Mouse (Mus musculus): Measurements from ENCODE around the gene Adamtsl5. TPM values are rescaled to one million over a fixed set of nuclear protein-coding genes. Genes with fewer than 3 reads are reported as not detected.

The Adamtsl5 gene
- total and polyA plus RNA-seq, 2 experiments from 2014 or later, result 14.6 to 34.6 TPM

- Histone ChIP-seq H3K9me3 (replicated peaks; ENCODE audit: control insufficient read depth, low read length) (no peaks in the 10 kb centered on the region), H3K27ac (ENCODE audit: low read depth) (no peak within 1 kb of the TSS; the same call in 1 of the 2 replicates), H3K4me3 (ENCODE audit: low read depth, low read length) (peak within 1 kb of the TSS; percentile 43), H3K9ac (replicated peaks; ENCODE audit: low read depth, low read length) (peak within 1 kb of the TSS; percentile 37), H3K4me1 (ENCODE audit: control insufficient read depth, insufficient read depth) (0 out of 2 replicates have a peak, but pooled peaks cover 4% of the 10 kb centered on the region), H3K4me2 (ENCODE audit: low read depth, low read length) (peak within 1 kb of the TSS; percentile 64), H3K27me3 (ENCODE audit: control insufficient read depth, insufficient read depth, low read length) (peaks cover 33% of the 10 kb centered on the region), H3K36me3 (replicated peaks; ENCODE audit: control insufficient read depth, insufficient read depth, low read length) (peaks cover 14% of the 10 kb centered on the region)
- WGBS, result 4% methylated on average over 25 of the region's 26 CpGs
- TF ChIP-seq CTCF (IDR thresholded peaks at IDR 0.05; ENCODE audit: low read depth) (peak; percentile 61), EP300 (IDR thresholded peaks at IDR 0.05; ENCODE audit: low read depth) (no peak)
- DNase-seq (ENCODE audit: low spot score) (peak; percentile 72), ATAC-seq (ENCODE audit: insufficient read depth, low read depth) (peak; percentile 19; the same call in 1 of the 2 replicates)
These were observed 52.4 kb downstream of the Adamtsl5 start, which contains the start of gene Apc2 for GRCm38 (mm10) chr10:80295618-80296425. TSS of gene Apc2 (plus strand) at chr10:80295977.

- WGBS, result 54% methylated on average over 7 of the region's 7 CpGs
- peaks cover 23% of the 10 kb centered on the region for H3K27me3 ChIP-seq (ENCODE audit: control insufficient read depth, insufficient read depth, low read length)
- H3K4me1 ChIP-seq (ENCODE audit: control insufficient read depth, insufficient read depth), result 0 out of 2 replicates have a peak, but pooled peaks cover 4% of the 10 kb centered on the region
- DNase-seq (ENCODE audit: low spot score) (no peak), ATAC-seq (ENCODE audit: insufficient read depth, low read depth) (no peak)
- no peaks in the 10 kb centered on the region for H3K9me3 ChIP-seq (replicated peaks; ENCODE audit: control insufficient read depth, low read length)
- H3K9ac ChIP-seq (replicated peaks; ENCODE audit: low read depth, low read length), result 0 out of 2 replicates have a peak overlapping the region, but pooled peaks have one; percentile 37
- H3K4me2 ChIP-seq (ENCODE audit: low read depth, low read length), result no peak overlapping the region
- no peak overlapping the region; the same call in 1 of the 2 replicates for H3K27ac ChIP-seq (ENCODE audit: low read depth)
- H3K36me3 ChIP-seq (replicated peaks; ENCODE audit: control insufficient read depth, insufficient read depth, low read length), result peaks cover 14% of the 10 kb centered on the region
- no peak overlapping the region for H3K4me3 ChIP-seq (ENCODE audit: low read depth, low read length)
- no peak for TF ChIP-seq EP300 (IDR thresholded peaks at IDR 0.05; ENCODE audit: low read depth)
- no peak for TF ChIP-seq CTCF (IDR thresholded peaks at IDR 0.05; ENCODE audit: low read depth)
These were observed 53.4 kb downstream of the Adamtsl5 start for GRCm38 (mm10) chr10:80294788-80295303.

GRCm38 (mm10) chr10:80294311-80294710 is 53.9 kb downstream of the Adamtsl5 start:
- Histone ChIP-seq H3K4me1 (ENCODE audit: control insufficient read depth, insufficient read depth) (0 out of 2 replicates have a peak, but pooled peaks cover 4% of the 10 kb centered on the region), H3K27me3 (ENCODE audit: control insufficient read depth, insufficient read depth, low read length) (peaks cover 18% of the 10 kb centered on the region), H3K27ac (ENCODE audit: low read depth) (no peak overlapping the region), H3K4me3 (ENCODE audit: low read depth, low read length) (no peak overlapping the region), H3K36me3 (replicated peaks; ENCODE audit: control insufficient read depth, insufficient read depth, low read length) (peaks cover 14% of the 10 kb centered on the region), H3K4me2 (ENCODE audit: low read depth, low read length) (no peak overlapping the region), H3K9ac (replicated peaks; ENCODE audit: low read depth, low read length) (no peak overlapping the region), H3K9me3 (replicated peaks; ENCODE audit: control insufficient read depth, low read length) (no peaks in the 10 kb centered on the region)
- ATAC-seq (ENCODE audit: insufficient read depth, low read depth) (no peak), DNase-seq (ENCODE audit: low spot score) (no peak)
- TF ChIP-seq EP300 (IDR thresholded peaks at IDR 0.05; ENCODE audit: low read depth) (no peak), CTCF (IDR thresholded peaks at IDR 0.05; ENCODE audit: low read depth) (no peak)
- 63% methylated on average over 4 of the region's 4 CpGs for WGBS

- peaks cover 14% of the 10 kb centered on the region for H3K36me3 ChIP-seq (replicated peaks; ENCODE audit: control insufficient read depth, insufficient read depth, low read length)
- H3K9me3 ChIP-seq (replicated peaks; ENCODE audit: control insufficient read depth, low read length), result no peaks in the 10 kb centered on the region
- peak overlapping the region; percentile 71 for H3K4me2 ChIP-seq (ENCODE audit: low read depth, low read length)
- H3K27me3 ChIP-seq (ENCODE audit: control insufficient read depth, insufficient read depth, low read length), result peaks cover 8% of the 10 kb centered on the region
- no peak for DNase-seq (ENCODE audit: low spot score)
- peak overlapping the region; percentile 94 for H3K9ac ChIP-seq (replicated peaks; ENCODE audit: low read depth, low read length)
- TF ChIP-seq CTCF (IDR thresholded peaks at IDR 0.05; ENCODE audit: low read depth) (no peak), EP300 (IDR thresholded peaks at IDR 0.05; ENCODE audit: low read depth) (no peak)
- 0 out of 2 replicates have a peak, but pooled peaks cover 4% of the 10 kb centered on the region for H3K4me1 ChIP-seq (ENCODE audit: control insufficient read depth, insufficient read depth)
- peak overlapping the region; percentile 88 for H3K27ac ChIP-seq (ENCODE audit: low read depth)
- peak overlapping the region; percentile 80 for H3K4me3 ChIP-seq (ENCODE audit: low read depth, low read length)
- WGBS, result 24% methylated on average over 14 of the region's 14 CpGs
- no peak for ATAC-seq (ENCODE audit: insufficient read depth, low read depth)
These were observed 54.9 kb downstream of the Adamtsl5 start for GRCm38 (mm10) chr10:80293325-80293724.

- Histone ChIP-seq H3K27me3 (ENCODE audit: control insufficient read depth, insufficient read depth, low read length) (0 out of 2 replicates have a peak, but pooled peaks cover 2% of the 10 kb centered on the region), H3K9me3 (replicated peaks; ENCODE audit: control insufficient read depth, low read length) (no peaks in the 10 kb centered on the region), H3K9ac (replicated peaks; ENCODE audit: low read depth, low read length) (peak within 1 kb of the TSS; percentile 94), H3K27ac (ENCODE audit: low read depth) (peak within 1 kb of the TSS; percentile 88), H3K4me1 (ENCODE audit: control insufficient read depth, insufficient read depth) (0 out of 2 replicates have a peak, but pooled peaks cover 4% of the 10 kb centered on the region), H3K36me3 (replicated peaks; ENCODE audit: control insufficient read depth, insufficient read depth, low read length) (peaks cover 22% of the 10 kb centered on the region), H3K4me2 (ENCODE audit: low read depth, low read length) (peak within 1 kb of the TSS; percentile 71), H3K4me3 (ENCODE audit: low read depth, low read length) (peak within 1 kb of the TSS; percentile 80)
- 0 out of 2 replicates have a peak, but pooled peaks have one; percentile 43 for TF ChIP-seq EP300 (IDR thresholded peaks at IDR 0.05; ENCODE audit: low read depth)
- peak; percentile 66 for TF ChIP-seq CTCF (IDR thresholded peaks at IDR 0.05; ENCODE audit: low read depth)
- under 1% methylated on average over 72 of the region's 72 CpGs for WGBS
- peak; percentile 97 for DNase-seq (ENCODE audit: low spot score)
- peak; percentile 92 for ATAC-seq (ENCODE audit: insufficient read depth, low read depth)
These were observed 55.7 kb downstream of the Adamtsl5 start, which contains the start of gene Rps15 for GRCm38 (mm10) chr10:80292251-80293146. TSS of gene Rps15 (plus strand) at chr10:80292453.

Small RNA genes within 50 kb of the gene (microRNA-seq; reads per million reads assigned to microRNA genes)
- not detected for gene Gm22721

Other genes with a start within 250 kb of the Adamtsl5 start
- gene Sbno2, start 242.8 kb downstream of the Adamtsl5 start, total RNA-seq (2014; rRNA removed; ENCODE audit: low replicate concordance), result 21.1 and 22.0 TPM in 2 replicates
- 5.9 and 6.3 TPM in 2 replicates for gene Sbno2, start 242.8 kb downstream of the Adamtsl5 start, polyA plus RNA-seq (2015; fragmentation: Nextera tagmentation; extraction: Ambion mirVana)
- gene Stk11, start 232.6 kb downstream of the Adamtsl5 start, total RNA-seq (2014; rRNA removed; ENCODE audit: low replicate concordance), result 40.3 and 57.4 TPM in 2 replicates
- gene Stk11, start 232.6 kb downstream of the Adamtsl5 start, polyA plus RNA-seq (2015; fragmentation: Nextera tagmentation; extraction: Ambion mirVana), result 10.6 and 10.8 TPM in 2 replicates
- 970 and 972 TPM in 2 replicates for gene Atp5d, start 209.8 kb downstream of the Adamtsl5 start, total RNA-seq (2014; rRNA removed; ENCODE audit: low replicate concordance)
- gene Atp5d, start 209.8 kb downstream of the Adamtsl5 start, polyA plus RNA-seq (2015; fragmentation: Nextera tagmentation; extraction: Ambion mirVana), result 1,858 and 1,876 TPM in 2 replicates
- 2.8 and 5.9 TPM in 2 replicates for gene Cbarp, start 207.6 kb downstream of the Adamtsl5 start, total RNA-seq (2014; rRNA removed; ENCODE audit: low replicate concordance)
- gene Cbarp, start 207.6 kb downstream of the Adamtsl5 start, polyA plus RNA-seq (2015; fragmentation: Nextera tagmentation; extraction: Ambion mirVana), result 1.0 and 1.1 TPM in 2 replicates
- 100 and 122 TPM in 2 replicates for gene Midn, start 200.1 kb downstream of the Adamtsl5 start, total RNA-seq (2014; rRNA removed; ENCODE audit: low replicate concordance)
- 12.4 and 15.8 TPM in 2 replicates for gene Midn, start 200.1 kb downstream of the Adamtsl5 start, polyA plus RNA-seq (2015; fragmentation: Nextera tagmentation; extraction: Ambion mirVana)
- 121 and 163 TPM in 2 replicates for gene Cirbp, start 182.4 kb downstream of the Adamtsl5 start, total RNA-seq (2014; rRNA removed; ENCODE audit: low replicate concordance)
- gene Cirbp, start 182.4 kb downstream of the Adamtsl5 start, polyA plus RNA-seq (2015; fragmentation: Nextera tagmentation; extraction: Ambion mirVana), result 208 and 330 TPM in 2 replicates
- 0.66 and 8.9 TPM in 2 replicates for gene 1600002K03Rik, start 175.5 kb downstream of the Adamtsl5 start, total RNA-seq (2014; rRNA removed; ENCODE audit: low replicate concordance)
- 4.6 and 5.7 TPM in 2 replicates for gene 1600002K03Rik, start 175.5 kb downstream of the Adamtsl5 start, polyA plus RNA-seq (2015; fragmentation: Nextera tagmentation; extraction: Ambion mirVana)
- gene Efna2, start 168.9 kb downstream of the Adamtsl5 start, total RNA-seq (2014; rRNA removed; ENCODE audit: low replicate concordance), result 2.4 and 3.0 TPM in 2 replicates
- 3.3 and 3.7 TPM in 2 replicates for gene Efna2, start 168.9 kb downstream of the Adamtsl5 start, polyA plus RNA-seq (2015; fragmentation: Nextera tagmentation; extraction: Ambion mirVana)
- gene Mum1, start 122.0 kb downstream of the Adamtsl5 start, total RNA-seq (2014; rRNA removed; ENCODE audit: low replicate concordance), result 41.4 and 59.7 TPM in 2 replicates
- gene Mum1, start 122.0 kb downstream of the Adamtsl5 start, polyA plus RNA-seq (2015; fragmentation: Nextera tagmentation; extraction: Ambion mirVana), result 18.4 and 22.9 TPM in 2 replicates
- gene Ndufs7, start 99.3 kb downstream of the Adamtsl5 start, total RNA-seq (2014; rRNA removed; ENCODE audit: low replicate concordance), result 838 and 847 TPM in 2 replicates
- 1,203 and 1,284 TPM in 2 replicates for gene Ndufs7, start 99.3 kb downstream of the Adamtsl5 start, polyA plus RNA-seq (2015; fragmentation: Nextera tagmentation; extraction: Ambion mirVana)
- 27.2 and 27.7 TPM in 2 replicates for gene Gamt, start 87.4 kb downstream of the Adamtsl5 start, total RNA-seq (2014; rRNA removed; ENCODE audit: low replicate concordance)
- gene Gamt, start 87.4 kb downstream of the Adamtsl5 start, polyA plus RNA-seq (2015; fragmentation: Nextera tagmentation; extraction: Ambion mirVana), result 22.8 and 25.7 TPM in 2 replicates
- 88.9 and 96.2 TPM in 2 replicates for gene Dazap1, start 86.9 kb downstream of the Adamtsl5 start, total RNA-seq (2014; rRNA removed; ENCODE audit: low replicate concordance)
- gene Dazap1, start 86.9 kb downstream of the Adamtsl5 start, polyA plus RNA-seq (2015; fragmentation: Nextera tagmentation; extraction: Ambion mirVana), result 24.8 and 30.3 TPM in 2 replicates
- 1,030 and 1,317 TPM in 2 replicates for gene Rps15, start 56.0 kb downstream of the Adamtsl5 start, total RNA-seq (2014; rRNA removed; ENCODE audit: low replicate concordance)
- 499 and 510 TPM in 2 replicates for gene Rps15, start 56.0 kb downstream of the Adamtsl5 start, polyA plus RNA-seq (2015; fragmentation: Nextera tagmentation; extraction: Ambion mirVana)
- gene Apc2, start 52.4 kb downstream of the Adamtsl5 start, total RNA-seq (2014; rRNA removed; ENCODE audit: low replicate concordance), result 1.4 and 3.4 TPM in 2 replicates
- 0.77 and 0.83 TPM in 2 replicates for gene Apc2, start 52.4 kb downstream of the Adamtsl5 start, polyA plus RNA-seq (2015; fragmentation: Nextera tagmentation; extraction: Ambion mirVana)
- 13.5 and 41.4 TPM in 2 replicates for gene 2310011J03Rik, start 27.9 kb downstream of the Adamtsl5 start, total RNA-seq (2014; rRNA removed; ENCODE audit: low replicate concordance)
- 35.2 and 37.4 TPM in 2 replicates for gene 2310011J03Rik, start 27.9 kb downstream of the Adamtsl5 start, polyA plus RNA-seq (2015; fragmentation: Nextera tagmentation; extraction: Ambion mirVana)
- not detected in 2 replicates for gene Pcsk4, start 18.9 kb downstream of the Adamtsl5 start, total RNA-seq (2014; rRNA removed; ENCODE audit: low replicate concordance)
- 2.0 and 2.1 TPM in 2 replicates for gene Pcsk4, start 18.9 kb downstream of the Adamtsl5 start, polyA plus RNA-seq (2015; fragmentation: Nextera tagmentation; extraction: Ambion mirVana)
- gene Reep6, start 18.5 kb downstream of the Adamtsl5 start, total RNA-seq (2014; rRNA removed; ENCODE audit: low replicate concordance), result not detected in 2 replicates
- gene Reep6, start 18.5 kb downstream of the Adamtsl5 start, polyA plus RNA-seq (2015; fragmentation: Nextera tagmentation; extraction: Ambion mirVana), result 0.85 and 1.0 TPM in 2 replicates
- 1.7 TPM in 1 of 2 replicates, not detected in the other for gene Plk5, start 8.0 kb upstream of the Adamtsl5 start, total RNA-seq (2014; rRNA removed; ENCODE audit: low replicate concordance)
- gene Plk5, start 8.0 kb upstream of the Adamtsl5 start, polyA plus RNA-seq (2015; fragmentation: Nextera tagmentation; extraction: Ambion mirVana), result 0.05 TPM in 2 replicates
- 20.0 and 26.4 TPM in 2 replicates for gene Mex3d, start 39.2 kb upstream of the Adamtsl5 start, total RNA-seq (2014; rRNA removed; ENCODE audit: low replicate concordance)
- gene Mex3d, start 39.2 kb upstream of the Adamtsl5 start, polyA plus RNA-seq (2015; fragmentation: Nextera tagmentation; extraction: Ambion mirVana), result 2.2 and 2.9 TPM in 2 replicates
- 35.1 and 35.3 TPM in 2 replicates for gene Mbd3, start 51.1 kb upstream of the Adamtsl5 start, total RNA-seq (2014; rRNA removed; ENCODE audit: low replicate concordance)
- gene Mbd3, start 51.1 kb upstream of the Adamtsl5 start, polyA plus RNA-seq (2015; fragmentation: Nextera tagmentation; extraction: Ambion mirVana), result 75.6 and 78.0 TPM in 2 replicates
- gene Uqcr11, start 58.4 kb upstream of the Adamtsl5 start, total RNA-seq (2014; rRNA removed; ENCODE audit: low replicate concordance), result 1,589 and 2,020 TPM in 2 replicates
- gene Uqcr11, start 58.4 kb upstream of the Adamtsl5 start, polyA plus RNA-seq (2015; fragmentation: Nextera tagmentation; extraction: Ambion mirVana), result 3,128 and 3,343 TPM in 2 replicates
- gene Tcf3, start 85.2 kb upstream of the Adamtsl5 start, total RNA-seq (2014; rRNA removed; ENCODE audit: low replicate concordance), result 77.8 and 91.4 TPM in 2 replicates
- 20.1 and 20.6 TPM in 2 replicates for gene Tcf3, start 85.2 kb upstream of the Adamtsl5 start, polyA plus RNA-seq (2015; fragmentation: Nextera tagmentation; extraction: Ambion mirVana)
- not detected in 2 replicates for gene Onecut3, start 146.4 kb upstream of the Adamtsl5 start, total RNA-seq (2014; rRNA removed; ENCODE audit: low replicate concordance)
- not detected in 2 replicates for gene Onecut3, start 146.4 kb upstream of the Adamtsl5 start, polyA plus RNA-seq (2015; fragmentation: Nextera tagmentation; extraction: Ambion mirVana)
- gene Atp8b3, start 190.7 kb upstream of the Adamtsl5 start, total RNA-seq (2014; rRNA removed; ENCODE audit: low replicate concordance), result not detected in 2 replicates
- not detected in 2 replicates for gene Atp8b3, start 190.7 kb upstream of the Adamtsl5 start, polyA plus RNA-seq (2015; fragmentation: Nextera tagmentation; extraction: Ambion mirVana)
- 13.1 and 17.6 TPM in 2 replicates for gene Rexo1, start 213.1 kb upstream of the Adamtsl5 start, total RNA-seq (2014; rRNA removed; ENCODE audit: low replicate concordance)
- 7.6 TPM in 2 replicates for gene Rexo1, start 213.1 kb upstream of the Adamtsl5 start, polyA plus RNA-seq (2015; fragmentation: Nextera tagmentation; extraction: Ambion mirVana)
- gene Klf16, start 228.9 kb upstream of the Adamtsl5 start, total RNA-seq (2014; rRNA removed; ENCODE audit: low replicate concordance), result 9.3 TPM in 2 replicates
- 3.1 and 3.5 TPM in 2 replicates for gene Klf16, start 228.9 kb upstream of the Adamtsl5 start, polyA plus RNA-seq (2015; fragmentation: Nextera tagmentation; extraction: Ambion mirVana)
- gene Abhd17a, start 241.9 kb upstream of the Adamtsl5 start, total RNA-seq (2014; rRNA removed; ENCODE audit: low replicate concordance), result 194 and 462 TPM in 2 replicates
- gene Abhd17a, start 241.9 kb upstream of the Adamtsl5 start, polyA plus RNA-seq (2015; fragmentation: Nextera tagmentation; extraction: Ambion mirVana), result 88.2 and 88.6 TPM in 2 replicates

All from heart, postnatal 0 days (tissue).